Mouse (Mus musculus) megakaryocyte, embryonic 14.5 days (primary cell): ENCODE measurements around the gene Tox3.

Experiments
- FLI1 ChIP-seq: IDR thresholded peaks from 2 replicates; pipeline ENCODE4 v1.6.1; 2012; ENCODE audit warnings: low read length, inconsistent platforms, mixed read lengths
- GATA1 ChIP-seq: IDR thresholded peaks from 3 replicates; pipeline ENCODE4 v1.6.1; 2012; ENCODE audit warnings: mixed read lengths, low read length, inconsistent platforms, borderline replicate concordance

GRCm38 (mm10) chr8:90349709-90350562 is 1.8 kb upstream of the Tox3 start:
- TF ChIP-seq FLI1 (no peak), GATA1 (no peak)
